Mouse (Mus musculus) heart, postnatal 0 days (tissue): ENCODE data around the gene Mrpl45. TPM values are rescaled to one million over a fixed set of nuclear protein-coding genes. Genes with fewer than 3 reads are reported as not detected.
"Not testable (repeated sequence)": the region's sequence is repeated elsewhere in the genome, so short reads cannot be mapped to it uniquely, and the experiment has no call there.

Experiments
- ATAC-seq: fragments of 200-750 bp; cut with Nextera tagmentation; 2 replicates; pipeline ENCODE4 v1.8.0; 2017; ENCODE audit warnings: low read depth, moderate number of reproducible peaks, moderate library complexity; ENCODE audit not compliant: insufficient read depth
- DNase-seq: peaks from one replicate; pipeline ENCODE4 v3.0.0-alpha.2; 2016; ENCODE audit warnings: low spot score
- H3K27ac ChIP-seq: fragments of 300-500 bp; sonication (generic); 2 replicates; pipeline ENCODE4 v1.5.1; 2014; ENCODE audit warnings: low read depth, mild to moderate bottlenecking
- H3K27me3 ChIP-seq: fragments of 300-500 bp; sonication (generic); 2 replicates; pipeline ENCODE4 v1.6.1; 2014; ENCODE audit warnings: low read length, mixed read lengths; ENCODE audit not compliant: control insufficient read depth, insufficient read depth
- H3K36me3 ChIP-seq: fragments of 300-500 bp; sonication (generic); replicated peaks from 2 replicates; pipeline ENCODE4 v1.6.1; 2014; ENCODE audit warnings: low read length, mixed read lengths; ENCODE audit not compliant: control insufficient read depth, insufficient read depth
- H3K4me1 ChIP-seq: fragments of 300-500 bp; sonication (generic); 2 replicates; pipeline ENCODE4 v1.6.1; 2014; ENCODE audit warnings: antibody characterized with exemption; ENCODE audit not compliant: control insufficient read depth, insufficient read depth
- H3K4me2 ChIP-seq: fragments of 300-500 bp; sonication (generic); 2 replicates; pipeline ENCODE4 v1.6.1; 2014; ENCODE audit warnings: low read depth, mild to moderate bottlenecking, low read length, moderate library complexity
- H3K4me3 ChIP-seq: fragments of 300-500 bp; sonication (generic); 2 replicates; pipeline ENCODE4 v1.5.1; 2014; ENCODE audit warnings: low read depth, low read length
- H3K9ac ChIP-seq: fragments of 300-500 bp; sonication (generic); replicated peaks from 2 replicates; pipeline ENCODE4 v1.6.1; 2014; ENCODE audit warnings: low read depth, low read length, mixed read lengths
- H3K9me3 ChIP-seq: fragments of 300-500 bp; sonication (generic); replicated peaks from 2 replicates; pipeline ENCODE4 v1.6.1; 2016; ENCODE audit warnings: low read length; ENCODE audit not compliant: control insufficient read depth
- CTCF ChIP-seq: IDR thresholded peaks from 2 replicates; pipeline ENCODE4 v1.5.1; 2016; ENCODE audit warnings: antibody characterized with exemption, control low read depth, low read depth
- EP300 ChIP-seq: IDR thresholded peaks from 2 replicates; pipeline ENCODE4 v1.6.1; 2016; ENCODE audit warnings: antibody characterized with exemption, low read depth
- WGBS: fragments of 180-500 bp; shearing (Covaris S2); extraction: QIAGEN DNeasy Blood & Tissue Kit; methylation state at CpG from one replicate; pipeline ENCODE4 v1.1.7; 2014; 5-methylcytosine and 5-hydroxymethylcytosine counted together
- polyA plus RNA-seq: library from polyadenylated mRNA; unstranded; fragments of >200 nt; fragmentation: Nextera tagmentation; extraction: Ambion mirVana; gene quantifications from 2 replicates; pipeline ENCODE4 v1.2.1, GENCODE M21; 2015
- total RNA-seq: library from RNA; depleted of rRNA; stranded (reverse); fragments of >200 nt; gene quantifications from 2 replicates; pipeline ENCODE4 v1.2.3, GENCODE M21; 2014; ENCODE audit warnings: low replicate concordance; rRNA removed

Mrpl45 gene
- total RNA-seq = 41.8 and 48.8 TPM in 2 replicates
- polyA plus RNA-seq = 60.3 and 64.6 TPM in 2 replicates

DNA sequence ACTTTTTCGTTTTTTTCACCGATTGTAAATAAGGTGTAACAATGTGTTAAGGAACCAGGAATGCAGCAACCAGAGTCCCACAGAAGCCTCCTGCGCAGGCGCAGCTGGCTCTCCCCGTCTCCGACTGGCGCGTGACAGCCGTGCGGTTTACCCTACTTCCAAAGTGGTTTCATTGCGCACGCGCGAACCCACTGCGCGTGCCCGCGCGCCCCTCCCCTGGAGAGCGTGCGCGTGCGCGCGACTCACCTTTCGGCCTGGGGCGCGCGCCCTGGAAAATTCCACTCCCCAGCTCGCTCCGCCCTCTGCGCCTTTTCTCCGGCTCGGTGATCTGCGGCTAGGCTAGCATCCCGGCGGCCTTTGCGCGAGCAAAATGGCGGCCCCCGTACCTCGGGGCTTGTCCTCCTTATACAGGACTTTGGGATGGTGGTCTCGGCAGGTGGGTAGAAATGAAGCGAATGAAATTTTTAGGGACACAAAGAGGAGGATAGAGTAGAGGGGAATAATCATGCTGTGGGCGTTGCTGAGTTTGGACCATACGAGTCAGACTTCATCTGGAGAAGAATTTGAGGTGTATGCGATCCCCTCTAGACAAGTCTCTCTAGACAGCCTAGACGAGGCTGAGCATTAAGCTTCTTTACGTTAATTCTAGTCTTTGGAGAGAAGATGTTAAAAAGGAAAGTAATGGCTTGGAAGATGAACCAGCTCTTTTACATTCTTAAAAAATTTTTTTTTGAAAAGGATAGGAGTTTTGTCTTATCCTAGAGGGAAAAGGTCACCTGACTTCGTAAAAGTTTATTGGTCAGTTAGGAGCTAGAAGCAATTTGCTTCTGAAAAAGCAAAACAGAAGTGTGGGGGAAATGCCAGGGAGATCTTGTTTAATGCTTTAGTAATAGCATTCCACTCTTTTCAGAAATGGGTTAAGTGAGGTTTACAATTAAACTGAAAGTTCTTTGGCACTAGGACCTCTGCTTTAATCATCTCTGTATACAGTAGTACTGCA is at the start of gene Mrpl45:
Gene Mrpl45, plus strand, starts transcription at position 213 of the 1,000 bp plus-strand sequence.
- WGBS = under 1% methylated on average over 50 of the region's 50 CpGs

DNA sequence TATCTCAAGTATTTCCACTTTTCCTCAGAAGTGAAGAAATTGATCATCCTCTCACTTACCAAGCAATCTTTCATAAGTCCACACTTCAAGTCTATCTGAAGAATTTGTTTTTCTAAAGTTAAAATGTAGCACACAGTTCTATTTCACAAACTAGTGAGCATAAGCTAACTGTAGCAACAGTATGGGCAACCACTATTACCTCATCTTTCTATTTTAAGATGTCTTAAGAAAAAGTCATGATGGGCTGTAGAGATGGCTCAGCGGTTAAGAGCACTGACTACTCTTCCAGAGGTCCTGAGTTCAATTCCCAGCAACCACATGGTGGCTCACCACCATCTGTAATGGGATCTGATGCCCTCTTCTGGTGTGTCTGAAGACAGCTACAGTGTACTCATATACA is 49.0 kb upstream of the Mrpl45 start:
- not testable (repeated sequence) for H3K9ac ChIP-seq, H3K4me1 ChIP-seq, H3K4me2 ChIP-seq, DNase-seq, H3K27me3 ChIP-seq, ATAC-seq, H3K27ac ChIP-seq, H3K9me3 ChIP-seq, H3K4me3 ChIP-seq
- WGBS = 76% methylated on average over 1 of the region's 1 CpGs
- H3K36me3 ChIP-seq = peaks cover 13% of the 10 kb centered on the region

More for the DNA sequence above, at the start of gene Mrpl45:
- ATAC-seq (peak; percentile 95), DNase-seq (peak; percentile 95)
- H3K4me3 ChIP-seq = peak within 1 kb of the TSS; percentile 56
- H3K27me3 ChIP-seq = no peaks in the 10 kb centered on the region
- peak within 1 kb of the TSS; percentile 63 for H3K9ac ChIP-seq
- H3K36me3 ChIP-seq = no peaks in the 10 kb centered on the region; the same call in 1 of the 2 replicates
- no peaks in the 10 kb centered on the region for H3K9me3 ChIP-seq
- peak within 1 kb of the TSS; percentile 82 for H3K27ac ChIP-seq
- TF ChIP-seq EP300 = peak; percentile 91
- no peak for TF ChIP-seq CTCF
- H3K4me2 ChIP-seq = peak within 1 kb of the TSS; percentile 63
- H3K4me1 ChIP-seq = peaks cover 11% of the 10 kb centered on the region

DNA sequence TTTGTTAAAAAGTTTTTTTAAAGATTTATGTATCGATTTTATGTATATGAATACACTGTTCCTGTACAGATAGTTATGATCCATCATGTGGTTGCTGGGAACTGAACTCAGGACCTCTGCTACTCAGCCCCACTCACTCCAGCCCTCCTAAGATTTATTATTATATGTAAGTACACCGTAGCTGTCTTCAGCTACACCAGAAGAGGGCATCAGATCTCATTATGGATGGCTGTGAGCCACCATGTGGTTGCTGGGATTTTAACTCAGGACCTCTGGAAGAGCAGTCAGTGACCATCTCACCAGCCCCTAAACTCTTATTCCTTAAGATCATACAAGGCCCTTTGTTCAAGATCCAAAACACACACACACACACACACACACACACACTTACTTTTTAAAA is 45.5 kb upstream of the Mrpl45 start:
- not testable (repeated sequence) for H3K27ac ChIP-seq, H3K36me3 ChIP-seq, DNase-seq, H3K4me2 ChIP-seq, ATAC-seq, H3K4me1 ChIP-seq, H3K4me3 ChIP-seq, H3K9ac ChIP-seq, H3K9me3 ChIP-seq, H3K27me3 ChIP-seq
- WGBS = 79% methylated on average over 2 of the region's 2 CpGs

DNA sequence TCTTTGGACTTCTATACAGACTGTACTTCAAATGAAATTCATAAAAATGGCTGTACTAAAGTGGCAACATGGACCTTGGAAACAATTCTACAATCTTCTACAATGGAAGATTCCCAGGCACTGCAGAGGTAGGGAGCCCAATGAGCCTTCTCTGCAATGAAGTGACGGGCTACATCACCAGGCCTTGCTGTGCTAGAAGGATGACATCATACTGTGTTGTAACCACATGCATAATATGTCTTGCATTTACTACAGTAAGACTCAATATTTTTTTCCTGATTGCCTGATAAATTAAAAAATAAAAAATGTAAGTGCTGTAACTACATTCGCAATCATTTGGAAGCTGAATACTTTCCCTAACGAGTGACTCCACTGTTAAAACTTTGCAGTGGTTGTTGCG is 42.7 kb upstream of the Mrpl45 start:
- no peak overlapping the region for H3K27ac ChIP-seq
- no peak overlapping the region for H3K4me2 ChIP-seq
- ATAC-seq (no peak), DNase-seq (no peak)
- H3K27me3 ChIP-seq = no peaks in the 10 kb centered on the region
- H3K36me3 ChIP-seq = no peaks in the 10 kb centered on the region
- 90% methylated on average over 4 of the region's 4 CpGs for WGBS
- H3K4me1 ChIP-seq = peaks cover under 1% of the 10 kb centered on the region; the same call in 1 of the 2 replicates
- TF ChIP-seq CTCF (no peak), EP300 (no peak)
- no peak overlapping the region for H3K4me3 ChIP-seq
- H3K9me3 ChIP-seq = no peaks in the 10 kb centered on the region
- H3K9ac ChIP-seq = no peak overlapping the region

DNA sequence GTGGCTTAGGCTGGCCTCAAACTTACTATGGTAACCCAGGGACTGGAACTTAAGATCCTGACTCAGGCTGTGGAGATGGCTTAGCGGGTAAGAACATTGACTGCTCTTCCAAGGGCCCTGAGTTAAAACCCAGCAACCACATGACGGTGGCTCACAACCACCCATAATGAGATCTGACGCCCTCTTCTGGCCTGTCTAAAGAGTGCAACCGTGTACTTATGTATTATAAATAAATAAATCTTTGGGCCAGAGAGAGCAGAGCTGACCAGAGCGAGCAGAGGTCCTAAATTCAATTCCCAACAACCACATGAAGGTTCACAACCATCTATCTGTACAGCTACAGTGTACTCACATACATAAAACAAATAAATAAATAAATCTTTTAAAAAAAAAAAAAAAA is 41.9 kb upstream of the Mrpl45 start:
- 83% methylated on average over 5 of the region's 5 CpGs for WGBS

GRCm38 (mm10) chr11:97274947-97275346 is 40.6 kb upstream of the Mrpl45 start:
- not testable (repeated sequence) for H3K4me3 ChIP-seq, H3K27me3 ChIP-seq, H3K4me2 ChIP-seq, ATAC-seq, H3K4me1 ChIP-seq, H3K9ac ChIP-seq, DNase-seq, H3K9me3 ChIP-seq, H3K36me3 ChIP-seq, H3K27ac ChIP-seq
- 86% methylated on average over 6 of the region's 6 CpGs for WGBS

More for the DNA sequence above, 41.9 kb upstream of the Mrpl45 start:
- no peak overlapping the region for H3K27ac ChIP-seq
- no peak for DNase-seq
- no peak for ATAC-seq
- H3K4me1 ChIP-seq = peaks cover 4% of the 10 kb centered on the region; the same call in 1 of the 2 replicates
- TF ChIP-seq EP300 (no peak), CTCF (no peak)
- no peaks in the 10 kb centered on the region for H3K36me3 ChIP-seq
- H3K9ac ChIP-seq = no peak overlapping the region
- H3K4me2 ChIP-seq = no peak overlapping the region
- H3K27me3 ChIP-seq = no peaks in the 10 kb centered on the region
- no peaks in the 10 kb centered on the region for H3K9me3 ChIP-seq
- H3K4me3 ChIP-seq = no peak overlapping the region
